Mouse (Mus musculus): ENCODE data around the gene Mmp27. TPM values are rescaled to one million over a fixed set of nuclear protein-coding genes. Genes with fewer than 3 reads are reported as not detected.

Gene Mmp27
- total RNA-seq (2023) = not detected

DNA sequence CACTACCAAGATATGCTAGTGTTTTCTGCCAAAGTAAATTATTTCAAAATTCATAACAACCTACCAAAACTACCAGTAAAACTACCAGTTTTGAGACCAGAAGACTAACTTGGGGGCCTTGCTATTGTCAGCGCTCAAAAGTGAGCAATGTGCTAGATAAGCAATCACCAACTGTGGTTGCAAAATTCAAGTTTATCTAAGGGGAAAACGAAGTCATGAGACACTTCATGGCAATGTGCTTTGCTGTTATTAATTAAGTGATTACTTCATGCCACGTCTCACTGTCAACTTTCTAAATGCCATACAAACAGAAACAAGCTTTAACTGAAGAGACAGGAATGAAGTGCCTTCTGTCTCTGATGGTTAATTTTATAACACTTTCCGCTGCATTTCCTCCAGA lies at the start of gene Mmp27:
Mmp27 (plus strand) TSS at position 235 of the 400 bp plus-strand sequence.

DNA sequence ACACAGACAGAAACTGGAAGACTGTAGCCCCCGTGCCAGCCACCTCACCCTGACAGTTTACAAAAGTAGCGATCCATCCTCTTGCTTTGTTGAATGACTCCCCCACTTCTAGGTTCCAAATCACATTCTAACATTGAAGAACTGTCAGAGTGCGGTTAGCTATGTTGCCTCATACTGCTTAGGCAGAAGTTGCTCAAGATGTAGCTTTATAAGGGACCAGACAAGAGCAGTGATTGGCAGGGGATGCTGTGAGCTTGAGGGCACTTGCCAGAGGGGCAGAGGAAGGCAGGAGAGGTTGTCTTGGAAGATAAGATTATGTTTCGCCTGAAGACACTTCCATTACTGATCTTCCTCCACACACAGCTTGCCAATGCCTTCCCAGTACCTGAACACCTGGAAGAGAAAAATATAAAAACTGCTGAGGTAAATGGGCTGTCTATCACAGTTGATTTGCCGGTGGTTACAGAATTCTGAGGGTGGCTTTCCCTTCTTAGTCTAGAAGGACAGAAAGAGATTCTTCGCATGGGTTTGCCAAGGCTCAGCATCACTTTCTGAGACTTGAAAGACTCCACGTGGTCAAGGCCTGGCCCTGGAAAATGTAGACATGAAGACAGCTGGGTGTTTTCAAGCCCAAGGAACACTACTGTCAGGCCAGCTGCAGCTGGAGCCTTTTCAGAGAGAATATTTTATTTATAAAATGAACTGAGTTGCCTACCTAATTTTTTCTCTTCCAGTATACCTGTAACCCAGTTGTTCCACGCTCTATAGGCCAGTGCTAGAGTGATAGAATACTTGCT lies 12.8 kb upstream of the Mmp27 start, which contains the start of gene Mmp8:
Mmp8 (plus strand) TSS at position 236 of the 797 bp plus-strand sequence.

DNA sequence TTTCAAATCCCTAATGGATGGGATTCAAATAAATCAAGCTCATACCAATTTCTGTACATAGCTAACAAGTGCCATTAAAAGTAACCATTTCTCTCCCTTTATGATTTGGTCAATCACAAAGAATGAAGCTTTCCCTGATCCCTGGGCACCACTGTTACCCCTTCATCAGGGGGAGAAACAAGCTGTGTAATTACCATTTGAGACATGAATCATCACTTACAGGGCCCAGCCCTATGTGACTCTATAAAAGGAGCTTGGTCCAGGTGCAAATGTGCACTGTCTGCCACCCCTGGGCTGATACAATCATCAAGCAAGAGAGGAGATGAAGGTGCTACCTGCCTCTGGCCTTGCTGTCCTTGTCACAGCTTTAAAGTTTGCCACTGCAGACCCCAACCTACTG lies 56.7 kb downstream of the Mmp27 start, which contains the start of gene Mmp20:
Mmp20 (plus strand) TSS at position 301 of the 400 bp plus-strand sequence.

Other genes with a start within 250 kb of the Mmp27 start
- gene Mmp12, start 227.0 kb upstream of the Mmp27 start, total RNA-seq (2023) = 1 to 10 TPM in 1 of 2 experiments, not detected in 1; 1.3 TPM
- gene Mmp1b, start 183.3 kb upstream of the Mmp27 start, total RNA-seq (2023) = not detected
- not detected for gene Mmp3, start 125.6 kb upstream of the Mmp27 start, total RNA-seq (2023)
- gene Mmp10, start 69.0 kb upstream of the Mmp27 start, total RNA-seq (2023) = not detected
- gene Mmp8, start 12.9 kb upstream of the Mmp27 start, total RNA-seq (2023) = under 1 TPM in 1 of 2 experiments, not detected in 1; 0.23 TPM
- gene Mmp20, start 56.8 kb downstream of the Mmp27 start, total RNA-seq (2023) = not detected
- gene Mmp7, start 120.7 kb downstream of the Mmp27 start, total RNA-seq (2023) = not detected
- 10 to 100 TPM; 82.8 to 89.7 TPM for gene Tmem123, start 192.6 kb downstream of the Mmp27 start, total RNA-seq (2023)